Mouse (Mus musculus) G1E (cell line): Measurements from ENCODE around the gene Sorcs2. TPM values are rescaled to one million over a fixed set of nuclear protein-coding genes. Genes with fewer than 3 reads are reported as not detected.

Experiments used
- ATAC-seq: 2 replicates; pipeline ENCODE4 v1.8.0; 2016; ENCODE audit warnings: mild to moderate bottlenecking; ENCODE audit not compliant: insufficient number of reproducible peaks, poor library complexity, low FRiP score, severe bottlenecking; ENCODE audit errors: extremely low read depth
- DNase-seq: peaks from one replicate; pipeline ENCODE4 v3.0.0; 2012; ENCODE audit warnings: low spot score
- H3K27me3 ChIP-seq: 2 replicates; pipeline ENCODE4 v1.6.1; 2012; ENCODE audit warnings: mild to moderate bottlenecking, low read length, inconsistent platforms; ENCODE audit not compliant: insufficient read depth
- H3K36me3 ChIP-seq: replicated peaks from 2 replicates; pipeline ENCODE3; 2012; ENCODE audit warnings: mild to moderate bottlenecking, inconsistent platforms
- H3K4me1 ChIP-seq: 2 replicates; pipeline ENCODE4 v1.6.1; 2012; ENCODE audit warnings: low read depth, low read length, inconsistent platforms, mixed read lengths; ENCODE audit not compliant: insufficient read depth
- H3K4me3 ChIP-seq: 2 replicates; pipeline ENCODE4 v1.5.1; 2012; ENCODE audit warnings: low read depth, mild to moderate bottlenecking, inconsistent platforms, low read length, moderate library complexity, mixed read lengths
- H3K9me3 ChIP-seq: replicated peaks from 2 replicates; pipeline ENCODE4 v1.6.1; 2012; ENCODE audit warnings: inconsistent platforms
- CTCF ChIP-seq: IDR thresholded peaks from 2 replicates; pipeline ENCODE4 v1.5.1; 2012; ENCODE audit warnings: low read depth, low read length, inconsistent platforms, mixed read lengths
- GATA1 ChIP-seq: IDR thresholded peaks from 2 replicates; pipeline ENCODE4 v1.6.1; 2012; ENCODE audit warnings: borderline replicate concordance, low read length, inconsistent platforms, mixed read lengths
- GATA2 ChIP-seq: IDR thresholded peaks from 2 replicates; pipeline ENCODE4 v1.6.1; 2012; ENCODE audit warnings: low read depth, low read length, inconsistent platforms, borderline replicate concordance
- POLR2AphosphoS5 ChIP-seq: IDR thresholded peaks from 2 replicates; pipeline ENCODE4 v1.6.1; 2012; ENCODE audit warnings: low read depth, low read length, inconsistent platforms; ENCODE audit not compliant: insufficient replicate concordance
- TAL1 ChIP-seq: conservative IDR thresholded peaks from 2 replicates; pipeline ENCODE4 v1.6.1; 2012; ENCODE audit warnings: low read depth, low read length, inconsistent platforms, mixed read lengths
- polyA plus RNA-seq: library from polyadenylated mRNA; stranded (reverse); fragments of >175 nt; gene quantifications from 2 replicates; pipeline ENCODE4 v1.2.3, GENCODE M21; 2012
- total RNA-seq, 2 experiments: library from RNA; stranded (forward) in 1 of 2; stranded (reverse) in 1 of 2; fragments of 200-1000 nt in 1 of 2; fragments of >200 nt in 1 of 2; fragmentation: Nextera tagmentation in 1 of 2; gene quantifications; 2 replicates each; pipeline ENCODE4 v1.2.3; 2014 to 2017

Gene Sorcs2
- total RNA-seq (2014; fragmentation: Nextera tagmentation) (not detected in 2 replicates), total RNA-seq (2017) (under 0.01 and 0.22 TPM in 2 replicates), polyA plus RNA-seq (0.04 and 0.07 TPM in 2 replicates)

DNA sequence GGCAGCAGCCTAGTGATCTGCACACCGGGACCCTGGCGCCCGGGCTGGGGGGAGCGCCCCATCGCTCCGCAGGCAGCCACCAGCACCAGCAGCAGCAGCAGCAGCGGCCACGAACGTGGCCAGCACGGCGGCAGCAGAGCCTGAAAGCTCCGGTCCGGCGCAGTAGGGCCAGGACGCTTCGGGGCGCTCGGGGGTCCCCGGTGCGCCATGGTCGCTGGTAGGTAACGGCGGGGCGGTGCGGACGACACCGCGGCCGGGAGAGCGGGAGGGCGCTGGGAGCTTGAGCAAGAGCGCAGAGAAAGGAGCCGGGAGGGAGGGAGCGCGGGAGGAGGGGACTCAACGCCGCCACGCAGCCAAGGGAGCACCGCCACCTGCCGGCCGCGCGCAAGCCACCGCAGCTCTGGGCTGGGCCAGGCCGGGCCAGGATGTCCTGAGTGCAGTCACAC lies at the start of gene Sorcs2:
Gene Sorcs2 (minus strand): TSS at position 303 of the 446 bp plus-strand sequence.
- ATAC-seq (no peak), DNase-seq (no peak)
- Histone ChIP-seq H3K9me3 (no peaks in the 10 kb centered on the region), H3K4me1 (peaks cover 4% of the 10 kb centered on the region; the same call in 1 of the 2 replicates), H3K27me3 (peaks cover 11% of the 10 kb centered on the region; the same call in 1 of the 2 replicates), H3K4me3 (no peak within 1 kb of the TSS), H3K36me3 (no peaks in the 10 kb centered on the region)
- TF ChIP-seq TAL1: no peak
- TF ChIP-seq GATA1: no peak
- no peak for TF ChIP-seq GATA2
- no peak for TF ChIP-seq POLR2AphosphoS5
- TF ChIP-seq CTCF: no peak

DNA sequence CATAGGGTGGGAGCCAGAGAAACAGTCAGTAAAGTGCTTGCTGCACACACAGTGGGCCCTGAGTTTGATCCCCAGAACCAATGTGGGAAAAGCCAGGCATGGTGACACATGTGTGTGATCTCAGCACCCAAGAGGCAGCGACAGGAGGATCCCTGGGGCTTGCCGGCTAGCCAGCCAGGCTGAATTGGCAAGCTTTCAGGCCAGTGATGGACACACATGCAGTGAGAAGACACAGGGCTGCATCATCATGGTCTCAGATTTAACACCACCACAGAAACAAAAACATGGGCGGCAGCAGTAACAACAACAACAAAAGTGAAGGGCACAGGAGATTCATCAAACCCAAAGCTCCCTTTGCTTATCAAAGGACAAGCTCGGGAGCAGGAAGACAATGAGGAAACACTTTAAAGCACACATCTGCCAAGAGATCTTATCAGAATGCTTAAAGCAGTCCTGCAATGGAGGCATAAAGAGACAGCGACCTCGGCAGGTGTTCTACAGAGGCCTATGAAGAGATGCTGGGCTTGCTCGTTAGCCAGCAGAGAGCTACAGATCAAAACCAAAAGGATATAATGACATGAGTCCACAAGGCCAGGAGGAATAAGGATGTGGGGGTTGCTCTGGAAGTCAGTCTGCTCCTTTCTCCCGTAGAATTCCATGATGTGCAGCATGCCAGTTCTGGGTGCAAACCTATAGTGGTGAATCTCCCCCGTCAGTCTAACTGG lies 48.4 kb upstream of the Sorcs2 start:
- DNase-seq (no peak), ATAC-seq (no peak)
- peaks cover 39% of the 10 kb centered on the region for H3K27me3 ChIP-seq
- no peaks in the 10 kb centered on the region for H3K36me3 ChIP-seq
- H3K4me3 ChIP-seq: no peak overlapping the region
- no peak for TF ChIP-seq GATA2
- TF ChIP-seq CTCF: no peak
- TF ChIP-seq POLR2AphosphoS5: no peak
- no peak for TF ChIP-seq GATA1
- no peaks in the 10 kb centered on the region for H3K9me3 ChIP-seq
- no peaks in the 10 kb centered on the region for H3K4me1 ChIP-seq

DNA sequence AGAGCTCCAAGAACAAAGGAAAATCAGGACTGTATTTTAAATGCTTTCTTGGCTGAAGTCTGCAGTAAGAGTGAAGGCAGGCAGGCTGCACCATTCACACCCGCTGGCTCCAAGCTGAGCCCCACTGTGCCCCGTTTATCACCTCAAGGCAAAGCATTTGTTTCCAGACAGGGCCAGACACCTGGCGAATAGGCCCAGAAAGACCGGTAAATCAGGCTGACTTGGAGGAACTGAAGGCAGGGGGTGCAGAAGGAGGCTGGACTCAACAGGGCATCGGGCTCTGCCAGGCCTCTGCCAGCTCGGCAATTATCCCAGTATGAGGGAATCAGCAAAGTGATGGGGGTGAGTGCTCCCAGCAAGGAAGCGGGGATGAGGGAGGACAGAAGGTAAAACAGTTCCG lies 47.1 kb upstream of the Sorcs2 start:
- Histone ChIP-seq H3K9me3 (no peaks in the 10 kb centered on the region), H3K4me3 (no peak overlapping the region), H3K4me1 (no peaks in the 10 kb centered on the region), H3K27me3 (peaks cover 40% of the 10 kb centered on the region), H3K36me3 (no peaks in the 10 kb centered on the region)
- no peak for TF ChIP-seq CTCF
- no peak for TF ChIP-seq GATA2
- no peak for TF ChIP-seq TAL1
- TF ChIP-seq GATA1: no peak
- no peak for TF ChIP-seq POLR2AphosphoS5
- no peak for ATAC-seq
- no peak for DNase-seq

DNA sequence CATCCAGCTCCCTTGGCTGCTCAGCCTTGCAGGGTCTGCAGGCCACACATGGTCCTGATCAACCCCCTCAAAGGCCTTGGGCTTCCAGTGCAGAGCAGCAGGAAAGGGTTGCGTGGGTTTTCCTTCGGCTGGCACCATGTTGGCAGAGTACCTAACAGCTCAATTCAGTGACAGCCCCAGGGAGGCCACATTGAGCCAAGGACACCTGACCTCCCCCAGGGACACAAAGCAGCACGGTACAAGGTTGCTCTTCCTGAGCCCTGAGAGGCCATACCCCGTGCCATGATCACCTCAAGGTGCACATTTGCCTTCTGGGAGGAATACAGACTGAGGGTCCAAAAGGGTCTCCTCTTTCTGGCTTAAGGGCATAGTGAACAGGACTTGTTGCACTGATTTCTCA lies 46.7 kb upstream of the Sorcs2 start:
- H3K4me1 ChIP-seq: no peaks in the 10 kb centered on the region
- no peak for ATAC-seq
- H3K4me3 ChIP-seq: no peak overlapping the region

DNA sequence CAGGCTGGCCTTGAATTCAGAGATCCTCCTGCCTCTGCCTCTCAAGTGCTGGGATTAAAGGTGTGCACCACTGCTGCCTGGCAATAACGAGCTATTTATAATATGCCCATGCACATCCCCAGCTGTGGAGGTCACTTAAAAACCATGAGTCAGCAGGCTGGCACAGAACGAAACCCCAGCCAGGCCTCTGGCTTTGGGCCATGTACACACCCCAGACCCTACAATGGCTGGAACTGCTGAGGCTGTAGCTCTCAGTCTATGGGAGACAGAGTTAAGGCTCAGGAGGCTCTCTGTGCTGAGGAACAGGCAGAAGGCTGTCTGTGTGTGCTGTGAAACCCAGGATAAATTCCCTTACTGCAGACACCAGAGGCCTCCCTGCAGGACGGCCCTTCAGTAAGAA lies 42.8 kb upstream of the Sorcs2 start:
- ATAC-seq: no peak
- no peaks in the 10 kb centered on the region for H3K9me3 ChIP-seq
- peaks cover 39% of the 10 kb centered on the region for H3K27me3 ChIP-seq
- no peak for DNase-seq
- TF ChIP-seq TAL1: no peak
- no peak for TF ChIP-seq POLR2AphosphoS5
- no peak for TF ChIP-seq GATA2
- no peak for TF ChIP-seq CTCF
- no peak for TF ChIP-seq GATA1
- H3K4me1 ChIP-seq: no peaks in the 10 kb centered on the region
- no peaks in the 10 kb centered on the region for H3K36me3 ChIP-seq
- H3K4me3 ChIP-seq: no peak overlapping the region

More for the DNA sequence above, 46.7 kb upstream of the Sorcs2 start:
- no peak for TF ChIP-seq CTCF
- no peak for TF ChIP-seq TAL1
- TF ChIP-seq GATA2: no peak
- no peak for TF ChIP-seq POLR2AphosphoS5
- no peak for TF ChIP-seq GATA1
- Histone ChIP-seq H3K27me3 (peaks cover 38% of the 10 kb centered on the region), H3K36me3 (no peaks in the 10 kb centered on the region), H3K9me3 (no peaks in the 10 kb centered on the region)
- no peak for DNase-seq

DNA sequence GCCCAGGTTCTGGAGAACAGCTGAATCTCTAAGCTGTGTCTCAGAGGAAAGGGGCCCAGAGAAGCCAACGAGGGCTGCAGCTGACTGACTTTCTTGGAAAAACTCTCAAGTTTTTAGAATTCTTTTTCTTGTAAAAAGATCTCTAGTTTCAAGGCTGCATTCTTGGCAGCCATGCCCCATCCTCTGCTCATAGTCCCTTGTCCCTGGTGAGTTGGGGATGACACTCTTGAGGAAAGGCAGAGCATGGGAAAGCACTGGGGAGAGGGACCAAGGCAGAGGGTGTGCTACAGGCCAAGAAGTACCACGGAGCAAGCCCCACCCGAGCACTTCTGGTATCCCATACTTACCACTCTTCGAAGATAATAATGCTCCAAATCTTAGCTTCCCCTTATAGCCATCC lies 38.9 kb upstream of the Sorcs2 start:
- DNase-seq (no peak), ATAC-seq (no peak)
- H3K36me3 ChIP-seq: no peaks in the 10 kb centered on the region
- peaks cover 24% of the 10 kb centered on the region for H3K27me3 ChIP-seq
- H3K4me1 ChIP-seq: no peaks in the 10 kb centered on the region
- TF ChIP-seq GATA2: no peak
- no peak for TF ChIP-seq POLR2AphosphoS5
- TF ChIP-seq TAL1: no peak
- TF ChIP-seq CTCF: no peak
- no peak for TF ChIP-seq GATA1
- H3K9me3 ChIP-seq: no peaks in the 10 kb centered on the region
- H3K4me3 ChIP-seq: no peak overlapping the region

DNA sequence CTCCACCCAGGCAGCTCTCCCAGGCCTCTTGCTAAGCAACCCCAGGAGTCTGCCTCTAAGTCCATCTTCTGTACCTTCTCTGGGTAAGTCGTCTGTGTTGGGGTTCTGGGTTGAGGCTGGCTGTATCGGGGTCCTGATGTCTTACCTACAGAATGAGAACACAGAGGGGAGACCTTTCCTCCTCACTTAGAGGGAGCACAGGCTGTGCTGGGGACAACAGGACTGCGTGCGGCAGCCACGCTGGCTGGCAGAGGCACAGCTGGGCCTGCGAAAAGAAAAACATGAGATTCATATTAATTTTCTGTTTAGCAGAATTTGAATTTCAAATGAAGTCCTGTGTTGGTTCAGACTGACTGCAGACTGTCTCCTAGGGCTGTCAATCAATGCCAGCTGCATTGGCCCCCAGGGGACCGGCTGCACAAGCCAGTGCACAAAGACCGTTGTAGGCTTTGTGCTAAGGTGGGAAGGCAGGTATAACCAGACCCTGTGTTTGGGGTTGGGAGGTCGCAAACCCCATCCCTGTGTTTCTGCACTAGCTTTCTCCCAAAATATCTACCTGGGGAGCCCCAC lies 36.5 kb upstream of the Sorcs2 start:
- Histone ChIP-seq H3K36me3 (no peaks in the 10 kb centered on the region), H3K27me3 (peaks cover 17% of the 10 kb centered on the region), H3K4me1 (no peaks in the 10 kb centered on the region), H3K9me3 (no peaks in the 10 kb centered on the region), H3K4me3 (no peak overlapping the region)
- ATAC-seq: no peak
- TF ChIP-seq GATA1 (no peak), POLR2AphosphoS5 (no peak), TAL1 (no peak), GATA2 (no peak), CTCF (no peak)
- no peak for DNase-seq
